Mouse (Mus musculus) embryonic facial prominence, embryonic 11.5 days (tissue): ENCODE measurements around the gene Dync1i2. TPM values are rescaled to one million over a fixed set of nuclear protein-coding genes. Genes with fewer than 3 reads are reported as not detected.

Experiments
- ATAC-seq: fragments of 200-750 bp; cut with Nextera tagmentation; replicated peaks from 2 replicates; pipeline ENCODE4 v1.8.0; 2017; ENCODE audit warnings: low read depth; ENCODE audit not compliant: insufficient number of reproducible peaks, low FRiP score, low TSS enrichment
- DNase-seq: peaks from one replicate; pipeline ENCODE4 v3.0.0-alpha.2; 2015; ENCODE audit warnings: low spot score
- H3K27ac ChIP-seq: fragments of 300-500 bp; sonication (generic); replicated peaks from 2 replicates; pipeline ENCODE4 v1.5.1; 2014; ENCODE audit warnings: mild to moderate bottlenecking, low read depth, low read length, control low read depth
- H3K27me3 ChIP-seq: fragments of 300-500 bp; sonication (generic); 2 replicates; pipeline ENCODE4 v1.6.1; 2014; ENCODE audit warnings: mild to moderate bottlenecking, low read length, moderate library complexity, mixed read lengths; ENCODE audit not compliant: control insufficient read depth, insufficient read depth
- H3K36me3 ChIP-seq: fragments of 300-500 bp; sonication (generic); replicated peaks from 2 replicates; pipeline ENCODE4 v1.6.1; 2014; ENCODE audit warnings: low read depth, mild to moderate bottlenecking, low read length, moderate library complexity, mixed read lengths; ENCODE audit not compliant: control insufficient read depth, insufficient read depth
- H3K4me1 ChIP-seq: fragments of 300-500 bp; sonication (generic); 2 replicates; pipeline ENCODE4 v1.6.1; 2014; ENCODE audit warnings: low read length, mixed read lengths; ENCODE audit not compliant: control insufficient read depth, insufficient read depth
- H3K4me2 ChIP-seq: fragments of 300-500 bp; sonication (generic); 2 replicates; pipeline ENCODE4 v1.6.1; 2014; ENCODE audit warnings: low read depth, mild to moderate bottlenecking, control low read depth, low read length, moderate library complexity
- H3K4me3 ChIP-seq: fragments of 300-500 bp; sonication (generic); 2 replicates; pipeline ENCODE4 v1.5.1; 2014; ENCODE audit warnings: low read depth, low read length, control low read depth
- H3K9ac ChIP-seq: fragments of 300-500 bp; sonication (generic); replicated peaks from 2 replicates; pipeline ENCODE4 v1.6.1; 2014; ENCODE audit warnings: mild to moderate bottlenecking, control low read depth, low read length
- H3K9me3 ChIP-seq: fragments of 300-500 bp; sonication (generic); replicated peaks from 2 replicates; pipeline ENCODE4 v1.6.1; 2016; ENCODE audit warnings: mild to moderate bottlenecking, low read length, inconsistent platforms, mixed read lengths; ENCODE audit not compliant: control insufficient read depth
- WGBS: fragments of 180-500 bp; shearing (Covaris S2); extraction: QIAGEN DNeasy Blood & Tissue Kit; methylation state at CpG from one replicate; pipeline ENCODE4 v1.1.7; 2014; 5-methylcytosine and 5-hydroxymethylcytosine counted together
- polyA plus RNA-seq: library from polyadenylated mRNA; unstranded; fragments of >200 nt; fragmentation: Nextera tagmentation; extraction: Ambion mirVana; gene quantifications from 2 replicates; pipeline ENCODE4 v1.2.1, GENCODE M21; 2014

The Dync1i2 gene
- polyA plus RNA-seq, 1 experiment from 2014 or later: 167 TPM

GRCm38 (mm10) chr2:71278791-71279775 is 67.6 kb downstream of the Dync1i2 start:
- no peak for ATAC-seq
- no peak overlapping the region for H3K4me3 ChIP-seq
- H3K36me3 ChIP-seq: no peaks in the 10 kb centered on the region
- WGBS: 88% methylated on average over 23 of the region's 23 CpGs
- DNase-seq: no peak
- H3K9ac ChIP-seq: no peak overlapping the region
- no peaks in the 10 kb centered on the region for H3K27me3 ChIP-seq
- H3K9me3 ChIP-seq: no peaks in the 10 kb centered on the region
- H3K27ac ChIP-seq: no peak overlapping the region
- no peak overlapping the region for H3K4me2 ChIP-seq
- H3K4me1 ChIP-seq: no peaks in the 10 kb centered on the region

GRCm38 (mm10) chr2:71281981-71282380 is 70.5 kb downstream of the Dync1i2 start:
- H3K36me3 ChIP-seq: no peaks in the 10 kb centered on the region
- H3K4me3 ChIP-seq: no peak overlapping the region
- no peaks in the 10 kb centered on the region for H3K9me3 ChIP-seq
- ATAC-seq (no peak; the same call in 1 of the 2 replicates), DNase-seq (no peak)
- no peaks in the 10 kb centered on the region for H3K4me1 ChIP-seq
- H3K4me2 ChIP-seq: no peak overlapping the region
- no peak overlapping the region for H3K9ac ChIP-seq
- no peaks in the 10 kb centered on the region for H3K27me3 ChIP-seq
- 84% methylated on average over 1 of the region's 1 CpGs for WGBS
- H3K27ac ChIP-seq: no peak overlapping the region

- ATAC-seq (0 out of 2 replicates have a peak, but pooled peaks have one; percentile 29), DNase-seq (no peak)
- Histone ChIP-seq H3K4me1 (no peaks in the 10 kb centered on the region), H3K4me2 (no peak overlapping the region), H3K9me3 (no peaks in the 10 kb centered on the region), H3K4me3 (no peak overlapping the region), H3K36me3 (no peaks in the 10 kb centered on the region), H3K9ac (no peak overlapping the region; the same call in 1 of the 2 replicates), H3K27me3 (no peaks in the 10 kb centered on the region), H3K27ac (no peak overlapping the region)
- WGBS: 37% methylated on average over 6 of the region's 6 CpGs
These were observed 78.7 kb downstream of the Dync1i2 start for GRCm38 (mm10) chr2:71290107-71290775.

- Histone ChIP-seq H3K9me3 (no peaks in the 10 kb centered on the region), H3K9ac (no peak overlapping the region), H3K27ac (no peak overlapping the region), H3K4me2 (no peak overlapping the region), H3K27me3 (no peaks in the 10 kb centered on the region), H3K36me3 (no peaks in the 10 kb centered on the region), H3K4me3 (no peak overlapping the region), H3K4me1 (no peaks in the 10 kb centered on the region)
- DNase-seq (no peak), ATAC-seq (no peak)
- WGBS: 16% methylated on average over 5 of the region's 5 CpGs
These were observed 80.1 kb downstream of the Dync1i2 start for GRCm38 (mm10) chr2:71291566-71291965.

GRCm38 (mm10) chr2:71293983-71294382 is 82.5 kb downstream of the Dync1i2 start:
- Histone ChIP-seq H3K4me1 (no peaks in the 10 kb centered on the region), H3K4me3 (no peak overlapping the region), H3K36me3 (no peaks in the 10 kb centered on the region), H3K27me3 (no peaks in the 10 kb centered on the region), H3K27ac (no peak overlapping the region), H3K9me3 (no peaks in the 10 kb centered on the region), H3K9ac (no peak overlapping the region), H3K4me2 (no peak overlapping the region)
- DNase-seq (no peak), ATAC-seq (no peak)
- WGBS: 45% methylated on average over 3 of the region's 3 CpGs

- H3K9me3 ChIP-seq: no peaks in the 10 kb centered on the region
- WGBS: 23% methylated on average over 7 of the region's 7 CpGs
- H3K4me3 ChIP-seq: no peak overlapping the region
- H3K27me3 ChIP-seq: no peaks in the 10 kb centered on the region
- no peaks in the 10 kb centered on the region for H3K4me1 ChIP-seq
- ATAC-seq (no peak), DNase-seq (peak; percentile 46)
- no peak overlapping the region for H3K4me2 ChIP-seq
- no peak overlapping the region for H3K27ac ChIP-seq
- no peak overlapping the region for H3K9ac ChIP-seq
- H3K36me3 ChIP-seq: no peaks in the 10 kb centered on the region
These were observed 83.0 kb downstream of the Dync1i2 start for GRCm38 (mm10) chr2:71294489-71294888.

GRCm38 (mm10) chr2:71295844-71296243 is 84.3 kb downstream of the Dync1i2 start:
- Histone ChIP-seq H3K4me2 (no peak overlapping the region), H3K9me3 (no peaks in the 10 kb centered on the region), H3K36me3 (no peaks in the 10 kb centered on the region), H3K9ac (no peak overlapping the region), H3K27me3 (no peaks in the 10 kb centered on the region), H3K4me3 (no peak overlapping the region), H3K27ac (no peak overlapping the region), H3K4me1 (no peaks in the 10 kb centered on the region)
- no peak for ATAC-seq
- DNase-seq: no peak
- 67% methylated on average over 12 of the region's 12 CpGs for WGBS

GRCm38 (mm10) chr2:71297501-71297900 is 86.0 kb downstream of the Dync1i2 start:
- H3K9me3 ChIP-seq: no peaks in the 10 kb centered on the region
- H3K36me3 ChIP-seq: no peaks in the 10 kb centered on the region
- DNase-seq: no peak
- H3K27me3 ChIP-seq: no peaks in the 10 kb centered on the region
- H3K4me2 ChIP-seq: no peak overlapping the region
- no peak overlapping the region for H3K4me3 ChIP-seq
- no peaks in the 10 kb centered on the region for H3K4me1 ChIP-seq
- WGBS: 78% methylated on average over 1 of the region's 1 CpGs
- no peak overlapping the region for H3K27ac ChIP-seq
- no peak for ATAC-seq
- H3K9ac ChIP-seq: no peak overlapping the region
